Mouse (Mus musculus): Measurements from ENCODE around the gene Clec2i.
"Not testable (repeated sequence)": the region's sequence is repeated elsewhere in the genome, so short reads cannot be mapped to it uniquely, and the experiment has no call there.

DNA sequence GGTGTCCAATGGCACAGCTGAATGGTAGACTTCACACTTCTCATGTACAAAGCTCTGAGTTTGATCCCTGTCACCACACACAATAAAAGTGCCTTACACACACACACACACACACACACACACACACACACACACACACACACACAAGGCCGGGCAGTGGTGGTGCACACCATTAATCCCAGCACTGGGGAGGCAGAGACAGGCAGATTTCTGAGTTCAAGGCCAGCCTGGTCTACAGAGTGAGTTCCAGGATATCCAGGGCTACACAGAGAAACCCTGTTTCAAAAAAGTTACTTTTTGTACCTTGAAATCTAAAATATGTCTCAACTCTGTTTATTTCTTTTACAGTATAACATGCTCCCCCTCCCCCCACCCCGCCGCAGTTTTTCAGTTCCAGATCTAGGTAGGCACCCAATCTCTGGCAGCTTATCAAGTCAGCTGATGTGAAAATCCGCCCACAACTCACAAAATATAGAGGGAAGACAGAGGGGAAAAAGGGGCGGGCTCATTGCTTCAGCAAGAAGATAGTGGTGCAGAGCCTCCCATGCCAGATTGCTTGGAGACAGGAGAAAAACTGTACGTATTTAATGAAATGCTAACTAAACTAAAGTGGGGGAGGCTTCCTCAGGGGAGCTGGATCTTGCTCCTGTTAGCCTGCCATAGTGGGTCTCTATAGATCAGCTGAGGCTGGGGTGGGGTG lies at the start of gene Clec2i:
- TF ChIP-seq MAX (IDR thresholded peaks at IDR 0.05); MYOG (IDR thresholded peaks at IDR 0.05; ENCODE audit: control insufficient read depth, extremely low read depth, insufficient read length); CTCF (IDR thresholded peaks at IDR 0.05; ENCODE audit: control insufficient read depth, insufficient read depth, insufficient read length); CEBPB (IDR thresholded peaks at IDR 0.05; ENCODE audit: low read depth); USF1 (IDR thresholded peaks at IDR 0.05; ENCODE audit: low read depth); FOSL1 (IDR thresholded peaks at IDR 0.05; ENCODE audit: insufficient read depth, low read length, poor library complexity, severe bottlenecking); MYOD1 (IDR thresholded peaks at IDR 0.05; ENCODE audit: control insufficient read depth, insufficient read length, low read depth): not testable (repeated sequence)

All from C2C12 (cell line).